13 mouse cellular contexts compared by ENCODE assay signal in genomic region chr2:137938831-137939480, GRCm38 (mm10).
DNase-seq lines count a peak whose midpoint lies in the region; ATAC-seq lines count a peak whose summit lies in the region.
"Had no signal": no experiment of that assay in that cellular context is flagged by ENCODE, and none has a peak within 500 bp of the region (broad histone marks: within the 10 kb centered on the region; RNA-seq: fewer than 3 reads in every experiment).

No protein-coding gene starts in this region.

- peak; percentile 61; the same call in 1 of the 2 replicates for ATAC-seq in heart, embryonic 12.5 days (ENCODE audit: insufficient number of reproducible peaks, low FRiP score)
- peak; percentile 85 for ATAC-seq in hindbrain, embryonic 16.5 days

- peaks cover 11% of the 10 kb centered on the region for H3K4me1 ChIP-seq in heart, embryonic 12.5 days (replicated peaks)
- no peaks in the 10 kb centered on the region for H3K4me1 ChIP-seq in hindbrain, embryonic 16.5 days (ENCODE audit: control insufficient read depth, insufficient read depth, low read depth, low read length)
- H3K4me1 ChIP-seq: embryonic facial prominence, embryonic 12.5 days had no signal

- no peaks in the 10 kb centered on the region for H3K27me3 ChIP-seq in heart, embryonic 12.5 days (replicated peaks)
- no peaks in the 10 kb centered on the region for H3K27me3 ChIP-seq in hindbrain, embryonic 16.5 days (replicated peaks; ENCODE audit: control insufficient read depth, insufficient read depth, low read length)
- H3K27me3 ChIP-seq: embryonic facial prominence, embryonic 12.5 days; kidney, embryonic 15.5 days had no signal

- peak overlapping the region; percentile 16; the same call in 1 of the 2 replicates for H3K4me2 ChIP-seq in heart, embryonic 12.5 days
- H3K4me2 ChIP-seq in hindbrain, embryonic 16.5 days (ENCODE audit: low read length): no peak overlapping the region
- H3K4me2 ChIP-seq: embryonic facial prominence, embryonic 12.5 days; kidney, embryonic 15.5 days; lung, embryonic 14.5 days had no signal

- 18% methylated on average over 7 of the region's 7 CpGs for WGBS in heart, embryonic 12.5 days
- 17% methylated on average over 7 of the region's 7 CpGs for WGBS in hindbrain, embryonic 16.5 days

- no peak overlapping the region for H3K4me3 ChIP-seq in heart, embryonic 12.5 days
- H3K4me3 ChIP-seq in hindbrain, embryonic 16.5 days (ENCODE audit: low read length): no peak overlapping the region
- H3K4me3 ChIP-seq: embryonic facial prominence, embryonic 12.5 days; kidney, embryonic 15.5 days; myocyte had no signal

- DNase-seq in adrenal gland, postnatal 14 days: peak; percentile 15
- no peak for DNase-seq in adrenal gland, postnatal 10 days
- peak; percentile 32 for DNase-seq in embryo, embryonic 10 days (ENCODE audit: low spot score)
- DNase-seq in T-cell, adult 2 months (ENCODE audit: low spot score): no peak
- no peak for DNase-seq in layer of hippocampus, postnatal 36 days
- no peak for DNase-seq in layer of hippocampus, adult 18-20 months (ENCODE audit: low spot score in 2 of 2)
- DNase-seq: gastrocnemius, postnatal 25 days had no signal

- H3K9ac ChIP-seq in heart, embryonic 12.5 days: no peak overlapping the region
- H3K9ac ChIP-seq in hindbrain, embryonic 16.5 days (ENCODE audit: low read depth, low read length): no peak overlapping the region
- H3K9ac ChIP-seq: embryonic facial prominence, embryonic 12.5 days; kidney, embryonic 15.5 days; lung, embryonic 14.5 days had no signal

- no peaks in the 10 kb centered on the region for H3K9me3 ChIP-seq in heart, embryonic 12.5 days (replicated peaks)
- no peaks in the 10 kb centered on the region for H3K9me3 ChIP-seq in hindbrain, embryonic 16.5 days (ENCODE audit: control insufficient read depth, low read length)
- H3K9me3 ChIP-seq: embryonic facial prominence, embryonic 12.5 days; kidney, embryonic 15.5 days had no signal

- no peaks in the 10 kb centered on the region for H3K36me3 ChIP-seq in heart, embryonic 12.5 days
- no peaks in the 10 kb centered on the region for H3K36me3 ChIP-seq in hindbrain, embryonic 16.5 days (ENCODE audit: control insufficient read depth, insufficient read depth, low read length)
- H3K36me3 ChIP-seq: embryonic facial prominence, embryonic 12.5 days; kidney, embryonic 15.5 days had no signal

- H3K27ac ChIP-seq in heart, embryonic 12.5 days (ENCODE audit: poor library complexity, severe bottlenecking): peak overlapping the region; percentile 51; the same call in 1 of the 2 replicates
- H3K27ac ChIP-seq in hindbrain, embryonic 16.5 days (ENCODE audit: low read depth, low read length): no peak overlapping the region
- H3K27ac ChIP-seq: embryonic facial prominence, embryonic 12.5 days; kidney, embryonic 15.5 days had no signal

Comparison
In these comparisons a context has a peak if more than half of its experiments do, and no peak if none do; other contexts are left out.
1. DNase-seq: peak in adrenal gland, postnatal 14 days (single experiment) and embryo, embryonic 10 days (single experiment); none in adrenal gland, postnatal 10 days (single experiment), T-cell, adult 2 months (single experiment), layer of hippocampus, postnatal 36 days (0 of 2) and layer of hippocampus, adult 18-20 months (0 of 2).